Mouse (Mus musculus) CH12.LX (cell line): Measurements from ENCODE around the gene E430018J23Rik.

ENCODE experiments used
- EP300 ChIP-seq: IDR thresholded peaks from 2 replicates; pipeline ENCODE4 v1.6.1; 2011; ENCODE audit warnings: low read length, improper control_type of control experiment
- MXI1 ChIP-seq: IDR thresholded peaks from 2 replicates; pipeline ENCODE4 v1.6.1; 2011; ENCODE audit warnings: mild to moderate bottlenecking, low read depth, low read length, improper control_type of control experiment
- USF2 ChIP-seq: conservative IDR thresholded peaks from 2 replicates; pipeline ENCODE4 v1.6.1; 2011; ENCODE audit warnings: low read depth, low read length, improper control_type of control experiment
- ZKSCAN1 ChIP-seq: IDR thresholded peaks from 2 replicates; pipeline ENCODE4 v1.6.1; 2012; ENCODE audit warnings: low read depth, inconsistent platforms, low read length, improper control_type of control experiment, borderline replicate concordance

DNA sequence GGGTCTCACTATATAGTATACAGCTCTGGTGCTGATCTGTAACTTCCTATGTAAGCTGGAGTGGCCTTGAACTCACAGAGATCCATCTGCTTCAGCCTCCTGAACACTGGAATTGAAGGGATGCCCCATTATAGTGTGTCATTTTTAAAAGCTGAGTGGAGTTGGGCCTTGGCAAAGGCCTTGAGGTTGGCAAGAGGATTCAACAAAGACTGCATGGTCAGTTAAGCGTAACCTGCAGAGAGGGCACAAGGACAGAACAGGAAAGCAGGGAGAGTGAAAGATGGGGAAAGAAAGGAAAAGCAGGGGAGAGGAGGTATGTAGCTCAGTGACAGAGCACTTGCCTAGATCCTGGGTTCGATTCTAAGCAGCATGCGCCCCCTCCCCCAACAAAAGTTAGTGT, 31.9 kb upstream of the E430018J23Rik start:
- TF ChIP-seq MXI1 (no peak), USF2 (no peak), EP300 (no peak), ZKSCAN1 (no peak)
